Mouse (Mus musculus) embryonic facial prominence, embryonic 13.5 days (tissue): Measurements from ENCODE around the gene Rab27a. TPM values are rescaled to one million over a fixed set of nuclear protein-coding genes. Genes with fewer than 3 reads are reported as not detected.

Experiments used
- ATAC-seq: fragments of 200-750 bp; cut with Nextera tagmentation; 2 replicates; pipeline ENCODE4 v1.8.0; 2017; ENCODE audit warnings: low read depth; ENCODE audit not compliant: insufficient number of reproducible peaks, insufficient read depth, low FRiP score, low TSS enrichment
- H3K27ac ChIP-seq: fragments of 300-500 bp; sonication (generic); 2 replicates; pipeline ENCODE4 v1.5.1; 2015; ENCODE audit warnings: moderate library complexity, mild to moderate bottlenecking, inconsistent platforms
- H3K27me3 ChIP-seq: fragments of 300-500 bp; sonication (generic); 2 replicates; pipeline ENCODE4 v1.6.1; 2015; ENCODE audit warnings: mild to moderate bottlenecking, inconsistent platforms
- H3K36me3 ChIP-seq: fragments of 300-500 bp; sonication (generic); 2 replicates; pipeline ENCODE4 v1.6.1; 2015; ENCODE audit warnings: mild to moderate bottlenecking, inconsistent platforms
- H3K4me1 ChIP-seq: fragments of 300-500 bp; sonication (generic); 2 replicates; pipeline ENCODE4 v1.6.1; 2015; ENCODE audit warnings: inconsistent platforms
- H3K4me2 ChIP-seq: fragments of 300-500 bp; sonication (generic); 2 replicates; pipeline ENCODE4 v1.6.1; 2015; ENCODE audit warnings: moderate library complexity, mild to moderate bottlenecking, inconsistent platforms
- H3K4me3 ChIP-seq: fragments of 300-500 bp; sonication (generic); 2 replicates; pipeline ENCODE4 v1.5.1; 2015; ENCODE audit warnings: mild to moderate bottlenecking, inconsistent platforms
- H3K9ac ChIP-seq: fragments of 300-500 bp; sonication (generic); 2 replicates; pipeline ENCODE4 v1.6.1; 2015; ENCODE audit warnings: mild to moderate bottlenecking, inconsistent platforms
- H3K9me3 ChIP-seq: fragments of 300-500 bp; sonication (generic); 2 replicates; pipeline ENCODE4 v1.6.1; 2016; ENCODE audit warnings: inconsistent platforms
- WGBS: fragments of 180-500 bp; shearing (Covaris S2); methylation state at CpG from one replicate; pipeline ENCODE4 v1.1.7; 2015; ENCODE audit warnings: mixed read lengths; 5-methylcytosine and 5-hydroxymethylcytosine counted together
- microRNA-seq: library from miRNA; unstranded; fragments of <30 nt; microRNA quantifications from one replicate; pipeline ENCODE4, GENCODE M21; 2016
- polyA plus RNA-seq: library from polyadenylated mRNA; unstranded; fragments of >200 nt; fragmentation: Nextera tagmentation; extraction: Ambion mirVana; gene quantifications from 2 replicates; pipeline ENCODE4 v1.2.1, GENCODE M21; 2015

The Rab27a gene
- polyA plus RNA-seq, 1 experiment from 2014 or later, result 9.7 TPM

- peaks cover 88% of the 10 kb centered on the region for H3K36me3 ChIP-seq
- no peak for ATAC-seq
Measured at GRCm38 (mm10) chr9:73125043-73125570, 80.5 kb downstream of the Rab27a start.

GRCm38 (mm10) chr9:73127457-73127856, 82.8 kb downstream of the Rab27a start:
- Histone ChIP-seq H3K27ac (no peak overlapping the region), H3K27me3 (no peaks in the 10 kb centered on the region), H3K36me3 (peaks cover 69% of the 10 kb centered on the region), H3K4me1 (no peaks in the 10 kb centered on the region), H3K4me2 (no peak overlapping the region), H3K9me3 (no peaks in the 10 kb centered on the region), H3K9ac (no peak overlapping the region), H3K4me3 (no peak overlapping the region)
- WGBS, result 50% methylated on average over 2 of the region's 2 CpGs
- no peak for ATAC-seq

More at GRCm38 (mm10) chr9:73125043-73125570, 80.5 kb downstream of the Rab27a start:
- H3K9me3 ChIP-seq, result no peaks in the 10 kb centered on the region
- H3K27me3 ChIP-seq, result no peaks in the 10 kb centered on the region
- 91% methylated on average over 8 of the region's 8 CpGs for WGBS
- H3K4me2 ChIP-seq, result no peak overlapping the region
- no peak overlapping the region for H3K9ac ChIP-seq
- no peaks in the 10 kb centered on the region for H3K4me1 ChIP-seq
- H3K4me3 ChIP-seq, result no peak overlapping the region
- no peak overlapping the region for H3K27ac ChIP-seq

GRCm38 (mm10) chr9:73129875-73130274, 85.2 kb downstream of the Rab27a start:
- H3K4me1 ChIP-seq, result no peaks in the 10 kb centered on the region
- H3K4me3 ChIP-seq, result no peak overlapping the region
- WGBS, result 77% methylated on average over 8 of the region's 8 CpGs
- no peaks in the 10 kb centered on the region for H3K9me3 ChIP-seq
- no peaks in the 10 kb centered on the region for H3K27me3 ChIP-seq
- no peak overlapping the region for H3K27ac ChIP-seq
- no peak overlapping the region for H3K4me2 ChIP-seq
- no peak overlapping the region for H3K9ac ChIP-seq
- peaks cover 51% of the 10 kb centered on the region for H3K36me3 ChIP-seq
- no peak for ATAC-seq

- Histone ChIP-seq H3K4me1 (no peaks in the 10 kb centered on the region), H3K27ac (no peak overlapping the region), H3K36me3 (peaks cover 45% of the 10 kb centered on the region), H3K9me3 (no peaks in the 10 kb centered on the region), H3K4me2 (no peak overlapping the region), H3K9ac (no peak overlapping the region), H3K4me3 (no peak overlapping the region), H3K27me3 (no peaks in the 10 kb centered on the region)
- no peak for ATAC-seq
- 94% methylated on average over 4 of the region's 4 CpGs for WGBS
Measured at GRCm38 (mm10) chr9:73130529-73130928, 85.9 kb downstream of the Rab27a start.

GRCm38 (mm10) chr9:73137341-73137886, 92.8 kb downstream of the Rab27a start:
- no peak overlapping the region for H3K27ac ChIP-seq
- no peaks in the 10 kb centered on the region for H3K4me1 ChIP-seq
- no peaks in the 10 kb centered on the region for H3K9me3 ChIP-seq
- no peak overlapping the region for H3K4me2 ChIP-seq
- no peaks in the 10 kb centered on the region for H3K27me3 ChIP-seq
- ATAC-seq, result no peak
- WGBS, result 65% methylated on average over 11 of the region's 11 CpGs
- no peak overlapping the region for H3K9ac ChIP-seq
- no peak overlapping the region for H3K4me3 ChIP-seq
- no peaks in the 10 kb centered on the region for H3K36me3 ChIP-seq

Small RNAs within 50 kb of the gene (microRNA-seq; reads per million reads assigned to microRNA genes)
- gene Gm27353, result not detected

Other genes with a start within 250 kb of the Rab27a start
- gene Prtg, start 238.0 kb upstream of the Rab27a start, polyA plus RNA-seq, result 1.3 and 1.8 TPM in 2 replicates
- 10.6 and 10.8 TPM in 2 replicates for gene Pygo1, start 119.2 kb upstream of the Rab27a start, polyA plus RNA-seq
- 1.5 and 1.6 TPM in 2 replicates for gene Dyx1c1, start 86.1 kb upstream of the Rab27a start, polyA plus RNA-seq
- gene Gm44503, start 86.0 kb upstream of the Rab27a start, polyA plus RNA-seq, result not detected in 2 replicates
- 13.3 and 15.4 TPM in 2 replicates for gene Ccpg1os, start 59.5 kb upstream of the Rab27a start, polyA plus RNA-seq
- 20.6 and 28.8 TPM in 2 replicates for gene Ccpg1, start 59.4 kb upstream of the Rab27a start, polyA plus RNA-seq
- 14.1 and 14.3 TPM in 2 replicates for gene Pigb, start 4.5 kb upstream of the Rab27a start, polyA plus RNA-seq
- 0.22 TPM in 1 of 2 replicates, not detected in the other for gene Khdc3, start 57.0 kb downstream of the Rab27a start, polyA plus RNA-seq
- not detected in 2 replicates for gene Gm20509, start 57.6 kb downstream of the Rab27a start, polyA plus RNA-seq
- 141 and 144 TPM in 2 replicates for gene Rsl24d1, start 68.6 kb downstream of the Rab27a start, polyA plus RNA-seq